Mouse (Mus musculus) cortical plate, adult 2 months (tissue): ENCODE measurements around the gene Eef1e1. TPM values are rescaled to one million over a fixed set of nuclear protein-coding genes. Genes with fewer than 3 reads are reported as not detected.

Experiments
- H3K27ac ChIP-seq: fragments of 200-500 bp; 2 replicates; pipeline ENCODE4 v1.5.1; 2012; ENCODE audit warnings: low read length, control low read depth, inconsistent platforms; ENCODE audit not compliant: insufficient read depth
- H3K4me1 ChIP-seq: fragments of 200-500 bp; 2 replicates; pipeline ENCODE4 v1.6.1; 2011; ENCODE audit warnings: low read length; ENCODE audit not compliant: control insufficient read depth, insufficient read depth
- H3K4me3 ChIP-seq: fragments of 200-500 bp; 2 replicates; pipeline ENCODE4 v1.5.1; 2011; ENCODE audit warnings: mild to moderate bottlenecking, low read length, control low read depth; ENCODE audit not compliant: insufficient read depth
- CTCF ChIP-seq: fragments of 200-500 bp; IDR thresholded peaks from 2 replicates; pipeline ENCODE4 v1.5.1; 2011; ENCODE audit warnings: mild to moderate bottlenecking, control low read depth, low read length; ENCODE audit not compliant: insufficient read depth; ENCODE audit errors: extremely low read depth
- POLR2A ChIP-seq: fragments of 200-500 bp; IDR thresholded peaks from 2 replicates; pipeline ENCODE4 v1.6.1; 2011; ENCODE audit warnings: mild to moderate bottlenecking, low read length, control low read depth; ENCODE audit not compliant: insufficient read depth; ENCODE audit errors: extremely low read depth
- polyA plus RNA-seq: library from polyadenylated mRNA; depleted of rRNA; stranded (reverse); fragments of >200 nt; gene quantifications from 2 replicates; pipeline ENCODE4 v1.2.3, GENCODE M21; 2012; rRNA removed

Gene Eef1e1
- polyA plus RNA-seq, 1 experiment: 17.5 TPM

DNA sequence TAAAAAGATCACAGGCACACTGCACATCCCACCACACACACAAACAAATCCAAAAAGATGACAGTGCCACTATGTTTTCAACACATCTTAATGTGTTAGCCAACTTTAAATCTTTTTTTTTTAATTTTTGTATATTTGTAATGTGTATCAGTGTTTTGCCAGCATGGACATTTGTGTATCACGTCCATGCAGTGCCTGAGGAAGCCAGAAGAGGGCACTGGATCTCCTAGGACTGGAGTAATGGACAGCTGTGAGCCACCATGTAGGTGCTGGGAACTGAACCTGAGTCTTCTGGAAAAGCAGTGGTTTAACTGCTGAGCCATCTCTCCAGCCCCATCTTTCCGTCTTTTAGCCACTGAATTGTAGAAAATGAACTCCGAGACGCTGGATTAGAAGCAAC, 46.7 kb downstream of the Eef1e1 start:
- no peak for TF ChIP-seq POLR2A
- no peak for TF ChIP-seq CTCF
- no peaks in the 10 kb centered on the region for H3K4me1 ChIP-seq
- no peak overlapping the region for H3K27ac ChIP-seq
- no peak overlapping the region for H3K4me3 ChIP-seq

DNA sequence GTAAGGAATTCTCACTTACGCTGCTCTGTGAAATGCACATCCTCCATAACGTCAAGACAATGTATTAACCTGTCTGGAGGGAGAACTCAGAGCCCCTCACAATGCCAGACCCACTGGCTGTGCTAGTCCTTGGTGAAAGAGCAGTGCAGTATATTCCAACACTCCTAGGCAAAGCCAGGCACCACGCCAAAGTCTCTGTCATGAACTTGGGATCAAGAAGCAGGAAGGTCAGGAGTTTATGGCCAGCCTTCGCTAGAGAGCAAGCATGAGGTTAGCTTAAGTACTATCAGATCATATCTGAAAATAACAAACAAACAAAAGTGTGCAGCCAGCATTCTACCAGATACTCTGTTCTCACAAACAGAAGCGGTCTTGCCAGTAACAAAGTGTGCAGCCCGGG, 48.5 kb downstream of the Eef1e1 start:
- Histone ChIP-seq H3K4me3 (no peak overlapping the region), H3K27ac (no peak overlapping the region), H3K4me1 (no peaks in the 10 kb centered on the region)
- TF ChIP-seq CTCF: no peak
- TF ChIP-seq POLR2A: no peak

DNA sequence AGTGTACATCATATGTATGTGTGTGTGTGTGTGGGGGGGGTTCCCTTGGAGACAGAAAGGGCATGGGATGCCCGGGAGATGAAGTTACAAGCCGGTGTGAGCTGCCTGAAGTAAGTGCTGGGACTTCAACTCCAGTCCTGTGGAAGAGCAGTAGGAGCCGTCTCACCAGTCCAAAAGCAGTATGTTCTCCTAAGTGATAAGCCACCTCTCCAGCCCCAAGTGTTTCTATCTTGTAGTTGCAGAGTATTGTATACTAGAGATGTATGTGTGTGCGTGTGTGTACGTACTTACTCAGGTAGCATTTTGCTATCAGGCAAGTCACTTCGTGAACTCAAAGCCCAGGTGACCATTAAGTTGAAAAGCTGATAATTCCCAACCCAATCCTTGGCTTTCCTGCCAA, 51.7 kb downstream of the Eef1e1 start:
- TF ChIP-seq POLR2A (no peak), CTCF (no peak)
- no peak overlapping the region for H3K27ac ChIP-seq
- no peak overlapping the region for H3K4me3 ChIP-seq
- peaks cover 2% of the 10 kb centered on the region; the same call in 1 of the 2 replicates for H3K4me1 ChIP-seq

DNA sequence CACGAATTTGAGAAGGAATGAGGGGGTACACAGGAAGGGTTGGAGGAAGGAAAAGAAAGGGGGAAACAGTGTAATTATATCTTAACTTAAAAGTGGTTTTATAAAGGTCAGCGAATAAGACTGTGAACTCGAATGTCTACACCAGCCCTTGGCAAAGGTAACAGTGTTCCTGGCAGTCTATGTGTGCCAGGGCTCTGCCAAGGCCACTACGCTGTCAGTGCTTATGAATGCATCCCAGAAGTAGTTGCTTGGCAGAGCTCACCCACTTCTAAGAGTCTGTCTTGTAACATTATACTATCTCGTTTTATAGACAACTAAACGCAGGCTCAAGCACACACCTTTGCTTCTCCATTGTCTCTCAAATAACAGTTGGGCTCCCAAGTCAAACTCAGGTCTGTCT, 53.5 kb downstream of the Eef1e1 start:
- TF ChIP-seq CTCF: no peak
- Histone ChIP-seq H3K4me1 (peaks cover 2% of the 10 kb centered on the region; the same call in 1 of the 2 replicates), H3K27ac (no peak overlapping the region), H3K4me3 (no peak overlapping the region)

DNA sequence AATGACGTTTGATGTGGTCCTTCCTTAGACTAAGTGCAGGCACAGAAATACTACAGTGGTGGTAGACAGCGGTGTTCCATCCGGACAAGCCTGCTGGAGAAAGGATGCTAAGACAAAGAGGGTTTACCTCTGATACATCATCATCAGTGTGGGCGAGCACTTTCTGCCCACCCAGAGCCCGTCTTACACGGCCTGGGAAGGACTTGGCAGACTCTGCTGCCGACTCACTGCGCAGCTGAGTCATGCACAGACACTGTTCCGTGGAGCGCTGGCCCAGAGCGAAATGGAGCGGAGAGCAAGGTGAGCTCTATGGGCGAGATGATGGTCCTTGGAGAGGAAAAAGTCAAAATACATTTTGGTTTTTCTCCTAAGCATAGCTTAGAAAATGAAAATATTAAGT, 55.9 kb downstream of the Eef1e1 start:
- H3K27ac ChIP-seq: no peak overlapping the region
- peak overlapping the region; percentile 1; the same call in 1 of the 2 replicates for H3K4me3 ChIP-seq
- TF ChIP-seq CTCF: no peak
- TF ChIP-seq POLR2A: no peak
- peaks cover 2% of the 10 kb centered on the region; the same call in 1 of the 2 replicates for H3K4me1 ChIP-seq

DNA sequence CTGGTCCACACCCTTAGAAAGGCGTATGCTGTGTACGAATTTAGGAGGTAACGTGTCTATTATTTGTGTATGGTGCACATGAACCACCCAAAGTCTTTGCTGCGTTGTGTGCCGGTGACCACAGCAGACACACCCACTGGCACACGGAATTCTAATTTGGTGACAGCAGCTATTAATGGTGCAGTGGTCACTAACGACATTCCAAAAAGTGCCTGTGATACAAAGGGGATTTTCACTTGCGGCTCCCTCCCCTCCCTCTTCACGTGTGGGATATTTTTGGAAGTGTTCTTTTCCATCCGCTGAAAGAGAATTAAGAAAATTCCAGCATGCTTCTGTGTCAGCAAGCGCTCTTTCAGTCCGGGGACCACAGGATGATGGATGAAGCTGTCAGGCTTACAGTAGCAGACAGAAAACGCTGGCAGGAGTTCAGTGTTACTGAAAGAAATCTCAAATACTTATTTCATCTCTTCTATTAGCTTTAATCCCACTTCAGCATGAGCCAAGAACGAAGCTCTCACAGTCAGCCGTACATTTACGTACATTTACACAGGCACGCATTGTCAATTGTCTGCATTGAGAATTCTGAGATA, 56.5 kb downstream of the Eef1e1 start:
- Histone ChIP-seq H3K4me3 (no peak overlapping the region), H3K4me1 (peaks cover 2% of the 10 kb centered on the region; the same call in 1 of the 2 replicates), H3K27ac (no peak overlapping the region)
- TF ChIP-seq POLR2A (no peak), CTCF (no peak)

DNA sequence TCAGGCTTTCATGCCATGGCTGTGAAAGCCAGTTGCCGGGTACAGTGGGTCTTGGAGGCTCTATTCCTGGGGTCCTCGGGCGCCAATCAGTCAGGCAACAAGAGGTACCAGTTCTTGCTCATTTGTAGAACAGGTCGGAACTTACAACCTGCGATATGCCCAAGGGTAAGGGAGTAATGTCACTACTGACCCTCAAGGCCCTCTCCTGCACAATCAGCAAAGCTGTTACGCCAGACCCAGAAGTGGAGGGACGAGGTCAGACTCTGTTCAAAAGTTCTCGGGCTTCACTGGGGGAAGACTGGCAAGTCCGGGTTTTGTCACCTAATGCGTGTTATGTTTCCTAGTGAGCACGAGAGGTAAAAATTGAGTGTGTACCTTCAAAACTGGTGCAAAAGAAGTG, 58.0 kb downstream of the Eef1e1 start:
- H3K27ac ChIP-seq: no peak overlapping the region
- H3K4me1 ChIP-seq: peaks cover 2% of the 10 kb centered on the region; the same call in 1 of the 2 replicates
- TF ChIP-seq POLR2A: no peak
- TF ChIP-seq CTCF: no peak
- no peak overlapping the region for H3K4me3 ChIP-seq

DNA sequence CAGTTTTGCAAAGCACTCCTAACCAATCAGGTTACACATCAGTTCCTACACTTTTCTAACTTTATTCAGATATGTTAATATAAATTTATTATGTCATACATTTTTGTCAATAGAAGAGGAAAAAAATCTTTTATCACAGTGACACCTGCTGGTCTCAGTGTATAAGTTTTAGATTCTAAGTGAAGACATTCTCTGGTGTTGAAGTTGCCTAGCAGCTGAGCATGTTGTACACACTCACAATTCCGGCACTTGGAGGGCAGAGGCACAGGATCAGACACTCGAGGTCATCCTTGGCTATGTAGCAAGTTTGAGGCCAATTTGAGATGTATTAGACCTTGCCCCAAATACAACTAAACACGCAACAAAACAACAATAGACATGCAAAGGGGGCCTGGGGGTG, 61.8 kb downstream of the Eef1e1 start:
- TF ChIP-seq CTCF: no peak
- no peak for TF ChIP-seq POLR2A
- H3K4me3 ChIP-seq: no peak overlapping the region
- no peak overlapping the region for H3K27ac ChIP-seq
- H3K4me1 ChIP-seq: no peaks in the 10 kb centered on the region

DNA sequence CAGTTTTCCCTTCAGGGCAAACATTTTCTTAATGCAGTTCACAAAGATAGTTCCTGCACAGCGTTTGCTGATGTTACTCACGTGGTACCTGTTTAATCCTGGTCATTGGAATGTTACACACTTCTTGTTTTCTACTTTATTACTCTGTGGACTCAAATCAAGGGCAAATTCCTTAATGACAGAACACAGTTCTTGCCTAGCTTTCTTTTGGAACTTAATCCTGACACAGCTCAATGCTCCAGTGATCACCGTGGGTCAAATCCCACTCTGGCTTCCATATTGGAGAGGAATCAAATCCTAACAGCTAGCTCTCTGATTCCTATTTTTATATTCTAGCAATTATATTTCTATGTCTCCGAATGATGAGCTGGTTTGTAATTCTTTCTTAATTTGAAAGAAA, 62.4 kb downstream of the Eef1e1 start:
- TF ChIP-seq POLR2A: no peak
- no peak for TF ChIP-seq CTCF
- Histone ChIP-seq H3K27ac (no peak overlapping the region), H3K4me1 (no peaks in the 10 kb centered on the region), H3K4me3 (no peak overlapping the region)

Other genes starting within 250 kb of the Eef1e1 start
- gene Txndc5, start 130.2 kb downstream of the Eef1e1 start, polyA plus RNA-seq: 35.8 and 38.9 TPM in 2 replicates
- 7.1 and 7.2 TPM in 2 replicates for gene Bloc1s5, start 23.9 kb downstream of the Eef1e1 start, polyA plus RNA-seq